Comparison of ENCODE assay signal across 8 mouse cellular contexts in the genomic region with DNA sequence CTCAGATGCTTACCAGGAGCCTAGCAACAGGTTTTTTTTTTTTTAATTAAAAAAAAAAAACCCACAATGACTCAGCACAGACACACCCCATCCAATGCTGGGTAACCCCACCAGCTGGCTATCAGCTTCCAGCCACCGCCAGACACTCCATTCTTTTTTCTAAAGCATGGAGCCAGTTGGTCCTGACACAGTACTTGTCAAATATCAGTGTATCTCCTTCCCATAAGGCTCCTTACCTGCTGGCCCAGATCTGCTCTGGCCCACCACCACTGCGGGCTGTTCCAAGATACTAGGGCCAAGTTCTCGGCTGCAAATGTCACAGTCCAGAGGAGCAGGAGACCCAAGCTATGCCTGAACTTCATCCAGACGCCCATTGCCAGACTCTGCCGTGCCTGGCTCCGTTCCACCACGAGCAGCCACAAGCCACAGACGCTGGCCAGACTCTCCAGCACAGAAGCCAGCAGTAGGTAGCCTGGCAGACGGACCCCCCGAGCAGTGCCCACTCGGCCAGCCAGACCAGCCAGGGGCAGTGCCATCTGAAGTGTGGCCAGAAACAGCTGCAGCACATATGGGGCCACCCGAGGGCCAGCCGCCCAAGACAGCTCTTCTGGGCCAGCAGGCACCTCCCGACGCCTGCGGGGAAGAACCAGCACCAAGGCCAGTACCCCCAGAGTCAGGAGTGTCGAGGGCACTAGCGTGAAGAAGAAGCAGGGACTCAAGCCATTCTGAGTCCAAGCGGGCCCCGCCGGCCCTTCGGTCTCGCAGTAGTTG. TPM values are rescaled to one million over a fixed set of nuclear protein-coding genes. Genes with fewer than 3 reads are reported as not detected.
DNase-seq lines count a peak whose midpoint lies in the region; ATAC-seq and TF ChIP-seq lines count a peak whose summit lies in the region.

No protein-coding gene starts in this region.

- H3K27ac ChIP-seq in gastrocnemius, adult 2 months, result peak overlapping the region; percentile 88
- H3K27ac ChIP-seq in limb, embryonic 11.5 days (replicated peaks; ENCODE audit: low read depth, low read length), result 0 out of 2 replicates have a peak overlapping the region, but pooled peaks have one; percentile 30
- 0 out of 2 replicates have a peak overlapping the region, but pooled peaks have one; percentile 8 for H3K27ac ChIP-seq in midbrain, postnatal 0 days (ENCODE audit: low read depth, low read length)

- peak overlapping the region; percentile 65 for H3K9ac ChIP-seq in limb, embryonic 11.5 days (ENCODE audit: low read length)
- H3K9ac ChIP-seq in midbrain, postnatal 0 days (replicated peaks; ENCODE audit: low read length, poor library complexity, severe bottlenecking), result peak overlapping the region; percentile 61

- no peaks in the 10 kb centered on the region for H3K27me3 ChIP-seq in limb, embryonic 11.5 days (ENCODE audit: control insufficient read depth, insufficient read depth, low read length)
- no peaks in the 10 kb centered on the region for H3K27me3 ChIP-seq in midbrain, postnatal 0 days (ENCODE audit: insufficient read depth, low read length)

- peaks cover 7% of the 10 kb centered on the region for H3K4me1 ChIP-seq in limb, embryonic 11.5 days (ENCODE audit: control insufficient read depth, insufficient read depth, low read length)
- no peaks in the 10 kb centered on the region for H3K4me1 ChIP-seq in midbrain, postnatal 0 days (ENCODE audit: insufficient read depth, low read length)

- H3K36me3 ChIP-seq in limb, embryonic 11.5 days (ENCODE audit: control insufficient read depth, insufficient read depth, low read length), result peaks cover 10% of the 10 kb centered on the region
- H3K36me3 ChIP-seq in midbrain, postnatal 0 days (ENCODE audit: insufficient read depth, low read length), result peaks cover 64% of the 10 kb centered on the region

- peak overlapping the region; percentile 99 for H3K4me2 ChIP-seq in limb, embryonic 11.5 days (ENCODE audit: low read depth, severe bottlenecking)
- H3K4me2 ChIP-seq in midbrain, postnatal 0 days (ENCODE audit: low read depth, low read length, poor library complexity, severe bottlenecking), result peak overlapping the region; percentile 80

- DNase-seq in CD4-positive, CD25-positive, alpha-beta regulatory T cell, adult 2 months (ENCODE audit: low read depth, low spot score), result peak; percentile 35
- peak; percentile 85 for DNase-seq in Muller cell, postnatal 12 days (ENCODE audit: inconsistent ontology term)
- DNase-seq in cerebellum, postnatal 36 days, result peak; percentile 55
- peak; percentile 79 for DNase-seq in gastrocnemius, adult 2 months
- DNase-seq in limb, embryonic 11.5 days (ENCODE audit: low spot score), result no peak
- peak; percentile 78 for DNase-seq in midbrain, postnatal 0 days (ENCODE audit: low spot score)
- no peak for DNase-seq in thymus, postnatal 10 days (ENCODE audit: low spot score in 2 of 2)

- peak overlapping the region; percentile 76 for H3K4me3 ChIP-seq in gastrocnemius, adult 2 months
- peak overlapping the region; percentile 67 for H3K4me3 ChIP-seq in limb, embryonic 11.5 days (ENCODE audit: low read depth, low read length)
- H3K4me3 ChIP-seq in midbrain, postnatal 0 days (ENCODE audit: low read depth, low read length), result peak overlapping the region; percentile 52

- peak; percentile 32 for ATAC-seq in inflammation-experienced regulatory T-cells, adult 6 months
- peak; percentile 51 for ATAC-seq in limb, embryonic 11.5 days (ENCODE audit: insufficient number of reproducible peaks, low FRiP score, low TSS enrichment, low read depth)
- ATAC-seq in midbrain, postnatal 0 days (ENCODE audit: low FRiP score), result peak; percentile 35

- intact Hi-C loops in gastrocnemius, adult 2 months (cut with DNase I), result no loop called here

- no peaks in the 10 kb centered on the region for H3K9me3 ChIP-seq in limb, embryonic 11.5 days (ENCODE audit: control insufficient read depth, low read length)
- no peaks in the 10 kb centered on the region for H3K9me3 ChIP-seq in midbrain, postnatal 0 days (ENCODE audit: low read length)

- WGBS in limb, embryonic 11.5 days, result 12% methylated on average over 23 of the region's 23 CpGs
- WGBS in midbrain, postnatal 0 days, result 7% methylated on average over 23 of the region's 23 CpGs

- TF ChIP-seq CTCF in gastrocnemius, adult 2 months (IDR thresholded peaks at IDR 0.05), result no peak
- TF ChIP-seq CTCF in midbrain, postnatal 0 days (IDR thresholded peaks at IDR 0.05), result no peak

RNA-seq across cellular contexts. Expression of a gene that starts 0.7 kb away (rescaled TPM):
- 10 to 100 TPM; 18.9 to 20.4 TPM for total RNA-seq in gastrocnemius, adult 2 months (2021)
- 1 to 10 TPM; 3.0 to 4.6 (median 4.4) TPM for polyA plus RNA-seq in inflammation-experienced regulatory T-cells, adult 6 months (2017; shearing (Covaris generic))
- polyA plus RNA-seq in limb, embryonic 11.5 days (2014; fragmentation: Nextera tagmentation; extraction: Ambion mirVana), result 24.8 and 28.1 TPM in 2 replicates
- total RNA-seq in midbrain, postnatal 0 days (2014; rRNA removed), result 43.5 and 44.6 TPM in 2 replicates
- polyA plus RNA-seq in midbrain, postnatal 0 days (2015; fragmentation: Nextera tagmentation; extraction: Ambion mirVana), result 46.7 and 49.1 TPM in 2 replicates

RNA-seq across cellular contexts. Expression of a gene that starts 11.1 kb away (rescaled TPM):
- total RNA-seq in gastrocnemius, adult 2 months (2021), result 10 to 100 TPM; 14.6 to 17.7 TPM
- polyA plus RNA-seq in inflammation-experienced regulatory T-cells, adult 6 months (2017; shearing (Covaris generic)), result 10 to 100 TPM; 45.5 to 56.2 (median 50.2) TPM
- 30.2 and 31.3 TPM in 2 replicates for polyA plus RNA-seq in limb, embryonic 11.5 days (2014; fragmentation: Nextera tagmentation; extraction: Ambion mirVana)
- total RNA-seq in midbrain, postnatal 0 days (2014; rRNA removed), result 28.5 and 38.4 TPM in 2 replicates
- 41.1 and 42.5 TPM in 2 replicates for polyA plus RNA-seq in midbrain, postnatal 0 days (2015; fragmentation: Nextera tagmentation; extraction: Ambion mirVana)

RNA-seq across cellular contexts. Expression of a gene that starts 12.4 kb away (rescaled TPM):
- 1 to 10 TPM; 5.5 to 5.9 TPM for total RNA-seq in gastrocnemius, adult 2 months (2021)
- polyA plus RNA-seq in inflammation-experienced regulatory T-cells, adult 6 months (2017; shearing (Covaris generic)), result 10 to 100 TPM; 16.5 to 28.6 (median 25.1) TPM
- 17.5 and 19.7 TPM in 2 replicates for polyA plus RNA-seq in limb, embryonic 11.5 days (2014; fragmentation: Nextera tagmentation; extraction: Ambion mirVana)
- total RNA-seq in midbrain, postnatal 0 days (2014; rRNA removed), result 20.1 and 27.7 TPM in 2 replicates
- 15.7 and 17.0 TPM in 2 replicates for polyA plus RNA-seq in midbrain, postnatal 0 days (2015; fragmentation: Nextera tagmentation; extraction: Ambion mirVana)

RNA-seq across cellular contexts. Expression of a gene that starts 12.5 kb away (rescaled TPM):
- 100 to 1,000 TPM; 107 to 113 TPM for total RNA-seq in gastrocnemius, adult 2 months (2021)
- 10 to 100 TPM in 1 of 3 experiments, 1 to 10 TPM in 2; 7.5 to 10.8 (median 8.4) TPM for polyA plus RNA-seq in inflammation-experienced regulatory T-cells, adult 6 months (2017; shearing (Covaris generic))
- 15.1 and 18.0 TPM in 2 replicates for polyA plus RNA-seq in limb, embryonic 11.5 days (2014; fragmentation: Nextera tagmentation; extraction: Ambion mirVana)
- 97.0 and 135 TPM in 2 replicates for total RNA-seq in midbrain, postnatal 0 days (2014; rRNA removed)
- 71.8 and 75.6 TPM in 2 replicates for polyA plus RNA-seq in midbrain, postnatal 0 days (2015; fragmentation: Nextera tagmentation; extraction: Ambion mirVana)

RNA-seq across cellular contexts. Expression of a gene that starts 31.1 kb away (rescaled TPM):
- total RNA-seq in gastrocnemius, adult 2 months (2021), result 1 to 10 TPM; 1.0 to 1.5 TPM
- 10 to 100 TPM in 2 of 3 experiments, 1 to 10 TPM in 1; 8.4 to 14.1 (median 13.5) TPM for polyA plus RNA-seq in inflammation-experienced regulatory T-cells, adult 6 months (2017; shearing (Covaris generic))
- polyA plus RNA-seq in limb, embryonic 11.5 days (2014; fragmentation: Nextera tagmentation; extraction: Ambion mirVana), result 17.7 and 18.5 TPM in 2 replicates
- total RNA-seq in midbrain, postnatal 0 days (2014; rRNA removed), result 18.3 and 25.6 TPM in 2 replicates
- polyA plus RNA-seq in midbrain, postnatal 0 days (2015; fragmentation: Nextera tagmentation; extraction: Ambion mirVana), result 18.2 and 18.4 TPM in 2 replicates

Comparison
In these comparisons a context has a peak if more than half of its experiments do, and no peak if none do; other contexts are left out.
1. DNase-seq: peak in CD4-positive, CD25-positive, alpha-beta regulatory T cell, adult 2 months (single experiment), Muller cell, postnatal 12 days (single experiment), cerebellum, postnatal 36 days (2 of 2), gastrocnemius, adult 2 months (single experiment) and midbrain, postnatal 0 days (single experiment); none in limb, embryonic 11.5 days (single experiment) and thymus, postnatal 10 days (0 of 2).
2. H3K27ac ChIP-seq: peak in every context shown above with its lines; median percentile 88 in gastrocnemius, adult 2 months; 30 in limb, embryonic 11.5 days; 8 in midbrain, postnatal 0 days.
3. Peak in every context shown above with its lines, with median percentiles within 50 percentile points of each other: H3K4me3 ChIP-seq and ATAC-seq.